Mouse (Mus musculus): Measurements from ENCODE around the gene Vmn1r163.
"Not testable (repeated sequence)": the region's sequence is repeated elsewhere in the genome, so short reads cannot be mapped to it uniquely, and the experiment has no call there.

Gene Vmn1r163

DNA sequence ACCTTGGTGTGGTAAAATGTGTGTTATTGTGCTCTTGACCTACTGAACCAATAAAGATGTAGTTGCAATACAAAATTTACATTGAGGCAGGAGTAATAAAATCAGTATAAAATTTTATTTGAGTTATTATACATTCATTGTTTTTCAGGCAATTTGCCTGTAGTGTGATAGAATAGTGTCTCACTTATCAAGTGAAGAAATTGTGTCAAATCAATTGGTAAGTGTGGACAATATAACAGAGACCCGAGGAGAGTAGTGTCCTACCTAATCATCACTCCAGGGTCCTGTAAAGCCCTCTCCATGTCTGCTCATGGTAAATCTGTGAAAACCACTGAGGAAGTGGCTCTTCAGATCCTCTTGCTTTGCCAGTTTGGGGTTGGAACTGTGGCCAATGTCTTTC is at the start of gene Vmn1r163:
Vmn1r163 (plus strand) TSS at position 301 of the 400 bp plus-strand sequence.
- not testable (repeated sequence) for DNase-seq (ENCODE audit: low spot score)

DNA sequence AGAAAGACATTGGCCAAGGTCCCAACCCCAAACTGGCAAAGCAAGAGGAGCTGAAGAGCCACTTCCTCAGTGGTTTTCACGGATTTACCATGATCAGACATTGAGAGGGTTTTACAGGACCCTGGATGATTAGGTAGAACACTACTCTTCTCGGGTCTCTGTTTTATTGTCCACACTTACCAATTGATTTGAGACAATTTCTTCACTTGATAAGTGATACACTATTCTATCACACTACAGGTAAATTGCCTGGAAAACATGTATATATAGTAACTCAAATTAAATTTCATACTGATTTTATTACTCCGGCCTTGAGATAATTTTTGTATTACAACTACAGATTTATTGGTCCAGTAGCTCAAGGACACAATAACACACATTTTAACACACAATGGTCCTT is 35.5 kb upstream of the Vmn1r163 start, which contains the start of gene Gm4216:
Gm4216 (minus strand) TSS at position 101 of the 400 bp plus-strand sequence.
- DNase-seq (ENCODE audit: low spot score): not testable (repeated sequence)

DNA sequence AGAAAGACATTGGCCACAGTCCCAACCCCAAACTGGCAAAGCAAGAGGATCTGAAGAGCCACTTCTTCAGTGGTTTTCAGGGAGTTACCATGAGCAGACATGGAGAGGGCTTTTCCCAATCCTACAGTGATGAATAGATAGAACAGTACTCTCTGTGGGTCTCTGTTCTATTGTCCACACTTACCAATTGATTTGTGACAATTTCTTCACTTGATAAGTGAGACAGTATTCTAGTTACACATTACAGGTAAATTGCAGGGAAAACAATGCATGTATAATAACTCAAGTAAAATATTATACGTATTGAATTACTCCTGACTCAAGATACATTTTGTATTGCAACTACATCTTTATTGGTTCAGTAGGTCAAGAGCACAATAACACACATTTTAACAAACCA is 12.0 kb downstream of the Vmn1r163 start, which contains the start of gene Gm8720:
Gm8720 (minus strand) TSS at position 101 of the 400 bp plus-strand sequence.
- DNase-seq (ENCODE audit: low spot score): not testable (repeated sequence)
